Mouse (Mus musculus): ENCODE results near the gene Cpox.

The Cpox gene

DNA sequence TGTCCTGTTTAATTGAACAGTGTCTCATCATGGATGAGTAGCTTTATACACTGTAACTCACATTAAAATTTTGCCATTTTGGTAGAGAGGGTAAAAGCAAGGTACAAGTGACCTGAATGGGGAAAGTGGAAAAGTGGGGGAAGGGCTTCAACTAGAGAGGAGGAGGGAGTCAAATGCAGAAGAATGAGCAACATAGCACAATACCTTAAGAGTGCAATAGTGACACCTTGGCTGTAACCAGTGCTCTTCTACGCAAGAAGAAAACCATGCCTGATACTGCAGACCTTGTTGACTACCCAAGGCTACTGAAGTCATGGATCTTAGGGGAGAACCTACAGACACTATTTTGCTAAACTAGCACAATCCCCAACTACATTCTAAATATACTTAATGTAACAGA lies 27.2 kb downstream of the Cpox start:
- no peak for ATAC-seq (ENCODE audit: insufficient number of reproducible peaks, low FRiP score, low TSS enrichment)

DNA sequence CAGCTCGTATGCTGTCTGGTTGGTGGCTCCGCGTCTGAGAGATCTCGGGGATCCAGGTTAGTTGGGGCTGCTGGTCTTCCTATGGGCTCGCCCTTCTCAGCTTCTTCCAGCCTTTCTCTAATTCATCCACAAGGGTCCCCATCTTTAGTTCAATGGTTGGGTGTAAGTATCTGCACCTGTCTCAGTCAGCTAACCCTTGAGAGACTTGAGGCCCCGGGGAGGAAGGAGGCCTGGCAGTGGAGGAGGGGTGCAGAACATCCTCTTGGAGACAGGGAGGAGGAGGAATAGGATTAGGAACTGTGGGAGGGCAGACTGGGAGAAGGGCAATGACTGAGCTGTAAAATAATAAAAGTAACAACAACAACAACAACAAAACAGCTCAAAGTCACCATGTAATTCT lies 30.1 kb downstream of the Cpox start:
- ATAC-seq (ENCODE audit: insufficient number of reproducible peaks, low FRiP score, low TSS enrichment) = no peak

DNA sequence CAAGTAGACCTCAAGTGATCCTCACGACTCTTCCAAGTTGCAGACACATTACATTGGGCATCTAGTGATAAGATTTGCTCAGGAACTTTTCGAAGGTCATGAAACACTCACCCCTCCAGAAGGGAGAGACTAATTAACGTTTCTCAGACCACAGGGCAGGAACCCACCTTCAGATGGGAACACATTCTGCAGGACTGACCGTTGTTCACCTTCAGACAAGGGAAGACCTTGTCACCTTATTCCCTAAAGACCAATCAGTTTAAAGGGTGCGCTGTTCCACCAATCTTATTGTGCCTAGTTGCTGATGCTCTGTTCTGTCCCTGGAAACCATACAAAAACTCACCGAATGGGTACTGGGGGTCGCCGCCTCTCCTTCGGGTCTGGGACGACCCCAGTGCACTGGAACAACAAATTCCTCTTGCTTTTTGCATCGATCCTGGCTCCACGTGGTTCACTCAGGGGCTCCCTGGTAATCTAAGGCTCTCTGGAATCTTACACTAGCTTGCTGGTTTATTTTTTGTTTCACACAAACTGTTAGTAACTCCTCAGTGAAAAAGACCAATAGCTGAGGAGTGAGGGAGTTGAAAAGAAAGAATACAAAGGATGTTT lies 30.8 kb downstream of the Cpox start:
- ATAC-seq (ENCODE audit: insufficient number of reproducible peaks, low FRiP score, low TSS enrichment) = no peak

DNA sequence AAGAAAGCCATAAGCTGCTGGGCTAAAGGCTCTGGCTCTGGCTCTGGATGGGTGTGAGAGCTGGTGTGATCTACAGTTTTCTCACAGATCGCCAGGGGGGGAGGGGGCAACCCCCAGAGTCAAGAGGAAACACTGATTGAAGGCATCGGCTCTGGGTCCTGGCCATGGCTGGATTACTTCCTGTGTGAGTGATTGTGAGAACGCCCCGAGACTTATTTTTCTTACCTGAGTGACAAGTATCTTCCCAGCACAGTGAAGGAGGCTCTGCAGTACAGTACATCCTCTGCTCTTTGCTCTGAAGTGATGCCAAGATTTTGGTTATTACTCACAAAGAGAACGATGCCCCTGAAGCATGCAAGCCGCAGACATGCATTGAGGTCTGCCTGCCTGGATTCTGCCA lies 31.7 kb downstream of the Cpox start:
- ATAC-seq (ENCODE audit: insufficient number of reproducible peaks, low FRiP score, low TSS enrichment) = 0 out of 2 replicates have a peak, but pooled peaks have one; percentile 15

DNA sequence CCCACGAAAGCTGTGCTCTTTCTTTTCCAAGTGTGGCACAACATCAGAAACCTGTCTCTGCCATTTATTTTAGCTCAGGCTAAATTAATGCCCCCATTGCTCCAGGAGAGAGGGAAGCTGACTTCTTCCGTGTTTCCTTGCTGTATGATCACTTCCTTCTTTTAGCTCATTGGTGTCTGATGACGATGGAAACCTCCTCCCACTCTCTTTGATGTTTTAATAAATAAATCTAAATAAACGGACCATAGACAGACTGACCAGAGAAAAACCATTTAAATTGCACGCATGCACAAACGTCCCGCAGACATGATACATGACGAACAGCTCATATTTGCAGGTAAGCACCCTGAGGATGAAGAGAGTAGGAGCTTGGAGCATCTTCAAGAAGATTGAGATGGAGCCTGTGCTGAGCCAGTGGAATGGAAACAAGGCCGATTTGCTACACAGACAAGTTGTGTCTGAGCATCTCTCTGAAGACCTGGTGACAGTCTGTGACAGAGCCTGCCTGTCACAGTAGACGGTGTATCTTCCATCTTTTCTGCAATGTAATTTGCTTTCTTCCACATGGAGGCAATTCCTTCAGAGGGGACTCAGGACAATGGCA lies 32.3 kb downstream of the Cpox start:
- ATAC-seq (ENCODE audit: insufficient number of reproducible peaks, low FRiP score, low TSS enrichment) = no peak

DNA sequence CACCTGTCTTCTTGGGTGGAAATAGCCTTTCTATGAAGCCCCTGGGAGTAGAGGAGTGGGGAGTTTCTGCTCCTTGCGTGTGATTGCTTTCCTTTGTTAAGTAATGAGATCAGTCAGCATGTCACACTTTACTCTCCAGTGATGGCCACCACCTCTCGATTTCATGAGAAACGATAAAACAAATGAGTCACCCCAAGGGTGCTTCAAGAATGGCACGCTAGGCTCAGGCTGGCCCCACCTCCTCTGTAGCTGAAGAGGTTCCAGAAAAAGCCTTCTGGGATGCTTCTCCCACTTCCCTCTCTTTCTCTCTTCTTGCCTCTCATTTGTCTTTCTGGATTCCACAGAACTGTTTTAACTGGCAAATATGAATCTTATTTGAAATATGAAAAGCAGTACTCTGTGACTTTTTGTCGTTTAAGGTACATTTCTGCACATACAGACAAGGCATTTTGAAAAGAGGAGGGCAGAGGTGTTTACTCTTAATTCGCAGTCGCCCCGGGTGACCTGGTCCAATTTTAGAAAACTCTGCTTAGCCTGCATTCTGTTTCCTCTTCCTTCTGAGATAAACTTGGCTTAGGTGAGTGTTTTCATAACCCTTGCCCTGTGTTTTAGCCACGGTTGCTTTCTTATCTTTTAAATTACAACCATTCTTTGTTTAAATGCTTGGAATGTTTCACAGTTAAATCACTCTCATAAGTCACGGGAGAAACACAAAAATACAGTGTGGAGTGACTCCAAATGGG lies 33.5 kb downstream of the Cpox start:
- ATAC-seq (ENCODE audit: insufficient number of reproducible peaks, low FRiP score, low TSS enrichment) = no peak

DNA sequence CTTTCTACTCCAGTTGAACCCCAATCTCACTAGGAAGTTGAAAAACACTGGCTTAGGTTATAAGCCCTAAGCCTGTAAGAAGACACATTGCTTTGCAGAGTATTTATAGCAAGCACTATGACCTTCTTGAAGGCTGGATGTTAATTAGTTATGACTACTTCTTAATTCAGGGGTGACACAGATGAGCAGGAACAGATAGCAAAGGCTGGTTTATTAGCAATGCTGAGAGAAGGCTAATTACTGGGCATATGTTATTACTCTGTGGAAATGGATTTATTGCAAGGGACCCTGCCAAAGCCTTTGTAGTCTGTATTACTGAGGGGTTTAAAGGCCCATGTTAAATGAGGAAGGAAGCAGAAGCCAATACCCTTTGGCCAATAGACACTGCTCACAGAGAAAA lies 34.9 kb downstream of the Cpox start:
- no peak for ATAC-seq (ENCODE audit: insufficient number of reproducible peaks, low FRiP score, low TSS enrichment)

DNA sequence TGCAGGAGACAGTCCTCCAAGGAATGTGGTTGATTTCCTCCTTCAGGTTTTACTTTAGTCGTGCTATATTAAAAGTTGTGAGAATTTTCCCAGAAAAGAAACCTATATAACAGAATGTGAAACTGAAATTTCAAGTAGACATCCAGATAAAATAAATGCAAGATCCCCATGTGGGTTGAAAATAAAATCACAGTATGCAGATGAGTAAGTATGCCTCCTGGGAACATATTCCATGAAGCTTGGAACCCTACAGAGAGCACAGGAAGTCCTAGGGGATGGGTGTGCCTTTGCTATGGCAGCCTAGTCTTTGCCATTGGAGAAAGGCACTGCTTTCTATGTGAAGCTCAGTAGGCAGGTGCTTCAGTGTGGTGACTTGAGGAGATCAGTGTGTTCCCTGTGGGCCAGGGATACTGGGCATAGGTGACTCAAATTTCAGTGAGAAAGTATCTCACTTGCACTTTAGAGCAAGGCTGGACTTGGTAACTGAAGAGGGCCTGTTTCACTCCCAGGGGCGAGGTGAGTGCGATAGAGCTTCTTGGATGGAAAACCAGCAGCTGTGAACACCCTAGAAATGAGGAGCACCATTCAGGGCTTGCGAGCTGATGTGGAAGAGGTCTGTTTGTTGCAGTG lies 37.3 kb downstream of the Cpox start:
- no peak for ATAC-seq (ENCODE audit: insufficient number of reproducible peaks, low FRiP score, low TSS enrichment)

DNA sequence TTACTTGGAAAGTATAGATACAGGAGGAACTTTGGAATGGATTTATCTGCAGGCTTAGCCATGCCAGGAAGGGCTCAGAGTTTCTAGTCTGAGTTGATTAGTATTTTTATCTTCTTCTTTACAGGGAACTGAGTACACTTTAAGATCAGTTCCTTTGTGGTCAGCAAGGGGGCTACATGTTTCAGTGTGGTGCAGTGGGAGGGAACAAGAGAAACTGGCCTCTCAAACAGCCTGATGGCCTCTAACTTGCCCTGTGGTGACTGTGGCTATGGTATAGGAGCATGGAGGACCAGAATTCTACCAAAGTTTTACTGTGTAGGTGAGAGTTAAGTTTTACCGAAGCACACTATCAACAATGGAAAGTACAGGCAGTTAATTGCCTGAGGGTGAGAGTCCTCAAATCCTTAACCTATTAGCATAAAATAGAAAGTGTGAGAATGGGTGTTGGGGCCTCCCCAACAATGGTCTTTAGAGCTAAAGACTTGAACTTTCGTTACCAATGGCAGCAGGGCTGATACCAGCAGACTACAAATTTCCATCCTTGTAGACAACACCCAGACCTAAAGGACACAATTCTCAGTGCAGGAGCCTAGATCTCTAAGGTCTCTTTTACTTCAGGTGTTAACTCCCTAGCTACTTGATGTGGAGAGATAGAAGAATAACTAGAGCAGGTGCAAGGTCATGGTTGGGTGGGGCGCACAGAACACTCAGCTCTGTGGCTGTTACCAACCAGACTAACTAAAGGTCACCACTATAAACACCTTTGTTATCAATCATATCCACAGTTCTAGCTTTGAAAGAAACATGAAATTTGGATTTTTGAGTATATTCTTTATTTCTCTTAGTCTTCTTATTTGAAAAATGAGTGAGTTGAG lies 38.7 kb downstream of the Cpox start:
- no peak for ATAC-seq (ENCODE audit: insufficient number of reproducible peaks, low FRiP score, low TSS enrichment)

DNA sequence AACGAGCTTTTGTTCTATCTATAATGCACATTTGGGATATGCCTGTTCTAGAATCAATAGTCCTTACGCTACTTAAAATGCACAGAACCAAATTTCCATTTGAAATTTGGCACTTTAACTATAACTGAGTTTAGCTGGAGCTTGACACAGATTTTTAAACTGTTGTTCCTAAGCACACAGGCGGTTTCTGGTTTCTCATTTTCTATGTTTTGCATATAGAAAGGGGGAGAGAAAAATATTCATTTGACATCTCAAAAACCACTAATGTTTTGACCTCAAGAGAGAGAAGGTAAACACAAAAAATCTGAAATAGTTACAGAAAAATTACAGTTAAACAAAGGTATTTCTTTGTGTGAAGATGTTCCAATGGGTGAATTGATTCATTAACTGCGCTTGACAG lies 39.4 kb downstream of the Cpox start:
- no peak for ATAC-seq (ENCODE audit: insufficient number of reproducible peaks, low FRiP score, low TSS enrichment)

DNA sequence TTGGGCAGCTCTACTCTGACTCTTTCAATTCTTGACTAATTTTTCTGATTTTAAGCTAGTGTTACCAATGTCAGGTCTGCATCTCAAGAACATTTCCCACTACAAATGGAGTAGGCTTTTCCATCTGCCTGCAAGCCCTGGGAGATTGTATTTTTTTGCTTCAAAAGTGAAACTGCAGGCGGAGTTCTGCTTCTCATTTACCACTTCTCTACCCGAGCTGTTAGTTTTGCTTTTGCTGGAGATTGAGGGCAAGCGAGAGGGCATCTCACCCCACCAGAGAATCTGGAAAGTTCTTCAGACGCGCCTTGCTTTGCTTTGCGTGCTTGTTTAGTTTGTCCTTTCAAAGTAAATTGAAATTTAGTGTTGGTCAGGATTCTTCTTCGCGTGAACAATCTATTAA lies 42.1 kb downstream of the Cpox start:
- ATAC-seq (ENCODE audit: insufficient number of reproducible peaks, low FRiP score, low TSS enrichment) = no peak

DNA sequence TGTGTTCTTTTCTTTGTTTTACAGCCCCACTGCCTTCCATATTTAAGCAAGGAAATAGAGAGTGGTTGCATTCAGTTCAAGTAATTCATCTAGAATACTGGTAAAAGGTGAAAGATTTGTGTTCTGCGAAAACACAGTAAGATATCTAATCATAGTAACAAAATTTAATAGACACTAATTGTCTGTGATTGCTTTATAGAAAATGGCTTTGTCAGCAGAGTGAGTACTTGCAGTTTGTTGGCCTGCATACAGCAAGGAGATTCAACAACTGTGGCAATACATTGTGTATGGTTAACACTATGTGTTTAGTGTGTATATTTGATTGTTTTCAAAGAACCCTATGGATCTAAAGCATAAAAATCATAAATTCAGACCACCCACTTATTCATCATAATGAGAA lies 43.0 kb downstream of the Cpox start:
- ATAC-seq (ENCODE audit: insufficient number of reproducible peaks, low FRiP score, low TSS enrichment) = no peak

DNA sequence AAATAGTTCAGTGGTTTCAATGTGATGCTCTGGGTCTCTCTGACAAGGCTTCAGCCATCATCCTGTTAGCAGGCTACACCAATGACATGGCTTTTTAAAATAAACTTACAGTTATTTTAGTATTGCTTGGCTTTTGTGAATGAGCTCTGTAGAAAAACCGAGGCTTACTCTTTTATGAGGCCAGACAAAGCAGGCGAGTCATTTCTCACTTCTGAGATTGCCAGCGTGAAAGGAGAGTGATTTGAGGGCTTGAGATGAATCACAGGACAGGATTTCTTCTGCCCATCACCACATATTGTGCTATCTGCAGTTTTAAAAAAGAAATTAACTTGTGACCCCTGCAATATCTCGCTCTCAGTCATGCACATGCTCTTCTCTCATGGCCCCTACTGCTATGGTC lies 44.9 kb downstream of the Cpox start:
- no peak for ATAC-seq (ENCODE audit: insufficient number of reproducible peaks, low FRiP score, low TSS enrichment)

DNA sequence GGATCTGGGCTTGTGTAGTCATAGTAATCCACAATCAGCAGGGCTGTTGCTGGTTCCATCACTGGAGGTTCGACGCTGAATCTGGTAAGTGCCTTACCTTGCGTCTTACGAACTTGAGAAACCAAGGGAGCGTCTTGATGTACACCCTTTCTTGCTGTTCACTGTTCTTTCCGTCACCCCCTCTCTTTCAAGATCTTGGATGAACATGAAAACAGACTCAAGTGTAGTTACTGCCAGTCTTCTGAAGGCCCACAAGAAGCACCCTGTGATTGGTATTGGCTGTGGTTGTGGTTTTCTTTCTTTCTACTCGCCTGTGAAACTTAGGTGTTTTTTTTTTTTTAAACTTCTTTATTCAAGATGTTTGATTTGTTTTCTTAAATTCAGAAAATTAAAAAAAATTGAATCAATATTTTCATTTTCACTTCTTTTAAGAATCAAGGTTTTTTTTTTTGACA lies 48.6 kb downstream of the Cpox start, which contains the start of gene Gpr15:
Gene Gpr15, minus strand, starts transcription at position 405 of the 455 bp plus-strand sequence.
- no peak for ATAC-seq (ENCODE audit: insufficient number of reproducible peaks, low FRiP score, low TSS enrichment)

DNA sequence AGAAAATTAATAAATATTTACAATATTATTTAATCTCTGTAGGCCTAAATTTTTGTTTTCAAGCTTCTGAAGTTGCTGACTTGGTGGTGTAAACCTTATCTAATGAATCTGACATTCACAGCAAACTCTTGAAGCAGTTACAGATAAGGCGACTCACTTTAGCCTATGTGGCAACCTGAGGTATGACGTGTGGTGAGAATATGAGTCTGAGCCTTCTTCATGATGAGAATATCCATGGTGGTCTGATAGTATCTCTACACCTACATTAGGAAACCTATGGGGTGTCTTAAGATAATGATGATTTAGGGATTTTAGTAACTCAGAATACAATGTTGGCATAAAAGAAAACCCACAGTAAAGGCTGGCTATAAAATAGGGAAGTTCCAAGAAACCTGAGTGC lies 52.2 kb downstream of the Cpox start:
- no peak for ATAC-seq (ENCODE audit: insufficient number of reproducible peaks, low FRiP score, low TSS enrichment)

DNA sequence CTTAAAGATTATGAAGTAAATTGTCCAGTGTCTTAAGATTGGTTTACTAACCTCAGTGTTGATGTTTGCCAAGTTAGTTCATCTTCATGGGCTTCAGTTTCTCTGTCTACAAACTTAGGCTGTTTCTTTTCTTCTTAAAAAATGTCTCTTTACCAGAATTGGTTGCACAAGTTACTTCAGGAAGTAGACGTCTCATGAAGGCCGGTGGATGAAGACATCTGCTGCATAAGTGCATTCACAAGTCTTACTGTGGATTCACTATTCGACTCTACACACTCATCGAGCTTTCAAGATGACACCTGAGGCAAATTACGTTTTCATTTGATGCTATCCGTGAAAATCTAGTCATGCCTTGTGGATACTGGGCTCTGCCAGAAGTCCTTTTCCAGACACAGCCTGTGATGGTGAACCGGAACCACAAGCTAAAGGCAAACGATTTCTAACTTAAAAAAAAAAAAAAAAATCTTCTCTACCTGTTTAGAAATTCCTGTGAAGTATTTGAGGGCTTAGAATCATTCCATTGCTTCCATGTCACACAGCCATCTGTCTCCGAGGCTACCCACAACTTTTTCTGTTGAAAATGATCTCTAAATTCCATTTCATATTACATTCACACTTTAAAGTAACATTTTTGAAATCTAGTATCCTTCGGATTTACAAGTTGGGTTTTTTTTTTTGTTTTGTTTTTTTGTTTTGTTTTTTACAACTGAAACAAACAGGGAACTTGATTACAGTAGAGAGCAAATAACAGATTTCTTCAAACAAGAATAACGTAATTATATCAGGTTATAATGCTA lies 56.8 kb downstream of the Cpox start:
- ATAC-seq (ENCODE audit: insufficient number of reproducible peaks, low FRiP score, low TSS enrichment) = no peak

DNA sequence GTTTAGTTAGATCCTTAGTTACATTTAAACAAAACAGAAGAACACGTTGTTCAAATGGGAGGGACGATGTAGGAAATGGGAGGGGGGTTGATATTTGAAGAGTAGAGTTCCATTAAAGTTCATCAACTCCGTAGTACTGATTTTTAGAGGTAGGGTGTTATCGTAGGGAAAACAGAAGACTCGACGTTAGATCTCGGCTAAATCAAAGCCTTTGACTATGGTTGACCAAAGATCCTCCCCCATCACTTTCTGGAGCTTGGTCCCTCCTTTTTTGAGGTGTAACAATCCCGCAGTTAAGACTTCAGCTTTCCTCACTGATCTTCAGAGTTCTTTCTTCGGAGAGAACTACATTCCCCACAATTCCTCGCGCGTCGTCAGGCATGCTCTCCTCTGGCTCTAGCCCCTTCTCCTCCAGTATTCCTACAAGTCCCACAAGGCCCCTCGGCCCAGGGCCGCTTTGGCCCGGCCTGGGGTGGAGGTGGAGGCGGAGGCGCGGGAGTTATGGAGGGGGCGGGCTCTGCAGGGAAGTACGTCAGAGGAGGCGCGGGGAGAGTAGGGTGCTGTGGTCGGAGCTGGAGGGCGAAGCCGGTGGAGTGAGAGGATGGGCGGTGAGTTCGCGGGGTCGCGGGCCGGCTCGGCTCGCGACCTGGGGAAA lies 57.5 kb downstream of the Cpox start, which contains the start of gene Cldnd1:
Gene Cldnd1, plus strand, starts transcription at position 434 of the 655 bp plus-strand sequence.
- peak; percentile 98 for ATAC-seq (ENCODE audit: insufficient number of reproducible peaks, low FRiP score, low TSS enrichment)

DNA sequence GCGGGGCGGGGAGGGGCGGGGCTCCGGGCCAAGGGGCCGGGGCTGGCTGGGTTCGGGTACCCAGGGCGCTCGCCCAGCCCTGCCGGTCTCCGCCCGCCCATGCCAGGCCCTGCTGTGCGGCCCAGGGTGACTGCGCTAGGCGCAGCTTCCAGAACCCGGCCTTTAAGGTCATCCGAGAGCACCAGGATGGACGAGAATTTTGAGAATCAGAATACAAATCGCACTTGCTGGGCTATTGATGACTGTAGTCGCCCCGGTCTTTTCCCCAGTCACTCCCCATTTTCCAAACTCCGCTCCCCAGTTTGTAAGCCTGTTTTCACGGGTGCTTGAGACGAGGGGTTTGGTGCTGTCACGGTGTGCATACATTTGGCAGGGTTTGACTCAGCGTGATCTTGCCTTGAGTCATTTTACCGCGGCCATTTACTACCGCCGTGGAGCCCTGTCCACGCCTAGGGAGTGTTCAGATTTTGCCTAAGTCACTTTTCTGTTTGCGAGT lies 58.1 kb downstream of the Cpox start:
- peak; percentile 65 for ATAC-seq (ENCODE audit: insufficient number of reproducible peaks, low FRiP score, low TSS enrichment)

DNA sequence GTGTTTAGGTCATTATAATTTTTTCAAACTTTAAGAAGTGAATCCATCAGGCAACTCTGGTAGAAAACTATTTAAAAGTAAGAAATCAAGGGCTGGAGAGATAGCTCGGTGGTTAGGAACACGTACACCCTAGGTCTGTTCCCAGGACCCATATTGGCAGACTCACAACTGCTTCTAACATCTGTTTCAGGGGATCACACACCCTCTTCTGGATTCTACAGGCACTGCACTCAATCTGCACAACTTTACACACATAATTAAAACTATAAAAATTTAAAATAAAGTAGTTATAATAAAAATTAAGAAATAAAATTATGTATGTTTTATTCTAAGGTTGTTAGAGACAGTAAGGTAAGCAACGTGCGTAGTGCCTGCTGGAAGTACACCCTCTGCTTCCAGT lies 68.1 kb downstream of the Cpox start:
- ATAC-seq (ENCODE audit: insufficient number of reproducible peaks, low FRiP score, low TSS enrichment) = no peak
